Mouse (Mus musculus) hindbrain, embryonic 14.5 days (tissue): ENCODE measurements around the gene Hoxc6. TPM values are rescaled to one million over a fixed set of nuclear protein-coding genes. Genes with fewer than 3 reads are reported as not detected.

Experiments
- ATAC-seq: fragments of 200-750 bp; cut with Nextera tagmentation; 2 replicates; pipeline ENCODE4 v1.8.0; 2017; ENCODE audit warnings: moderate number of reproducible peaks, mild to moderate bottlenecking, moderate TSS enrichment, moderate library complexity; ENCODE audit not compliant: low FRiP score
- DNase-seq: peaks from one replicate; pipeline ENCODE4 v3.0.0-alpha.2; 2015; ENCODE audit warnings: low spot score
- H3K27ac ChIP-seq: fragments of 300-500 bp; sonication (generic); 2 replicates; pipeline ENCODE4 v1.5.1; 2014; ENCODE audit warnings: mild to moderate bottlenecking, moderate library complexity
- H3K27me3 ChIP-seq: fragments of 300-500 bp; sonication (generic); 2 replicates; pipeline ENCODE4 v1.6.1; 2014; ENCODE audit warnings: mild to moderate bottlenecking, low read length, mixed read lengths; ENCODE audit not compliant: control insufficient read depth, insufficient read depth
- H3K36me3 ChIP-seq: fragments of 300-500 bp; sonication (generic); replicated peaks from 2 replicates; pipeline ENCODE4 v1.6.1; 2014; ENCODE audit not compliant: control insufficient read depth, insufficient read depth
- H3K4me1 ChIP-seq: fragments of 300-500 bp; sonication (generic); replicated peaks from 2 replicates; pipeline ENCODE4 v1.6.1; 2014; ENCODE audit warnings: antibody characterized with exemption, low read length, mixed read lengths; ENCODE audit not compliant: control insufficient read depth, insufficient read depth
- H3K4me2 ChIP-seq: fragments of 300-500 bp; sonication (generic); replicated peaks from 2 replicates; pipeline ENCODE4 v1.6.1; 2014; ENCODE audit warnings: mild to moderate bottlenecking, moderate library complexity
- H3K4me3 ChIP-seq: fragments of 300-500 bp; sonication (generic); replicated peaks from 2 replicates; pipeline ENCODE4 v1.5.1; 2014; ENCODE audit warnings: mild to moderate bottlenecking, low read length
- H3K9ac ChIP-seq: fragments of 300-500 bp; sonication (generic); 2 replicates; pipeline ENCODE4 v1.6.1; 2014
- H3K9me3 ChIP-seq: fragments of 300-500 bp; sonication (generic); 2 replicates; pipeline ENCODE4 v1.6.1; 2016; ENCODE audit warnings: low read length; ENCODE audit not compliant: control insufficient read depth
- WGBS: fragments of 180-500 bp; shearing (Covaris S2); extraction: QIAGEN DNeasy Blood & Tissue Kit; methylation state at CpG from one replicate; pipeline ENCODE4 v1.1.7; 2014; 5-methylcytosine and 5-hydroxymethylcytosine counted together
- polyA plus RNA-seq: library from polyadenylated mRNA; unstranded; fragments of >200 nt; fragmentation: Nextera tagmentation; extraction: Ambion mirVana; gene quantifications from 2 replicates; pipeline ENCODE4 v1.2.1, GENCODE M21; 2014

The Hoxc6 gene
- polyA plus RNA-seq, 1 experiment from 2014 or later: 24.8 TPM

DNA sequence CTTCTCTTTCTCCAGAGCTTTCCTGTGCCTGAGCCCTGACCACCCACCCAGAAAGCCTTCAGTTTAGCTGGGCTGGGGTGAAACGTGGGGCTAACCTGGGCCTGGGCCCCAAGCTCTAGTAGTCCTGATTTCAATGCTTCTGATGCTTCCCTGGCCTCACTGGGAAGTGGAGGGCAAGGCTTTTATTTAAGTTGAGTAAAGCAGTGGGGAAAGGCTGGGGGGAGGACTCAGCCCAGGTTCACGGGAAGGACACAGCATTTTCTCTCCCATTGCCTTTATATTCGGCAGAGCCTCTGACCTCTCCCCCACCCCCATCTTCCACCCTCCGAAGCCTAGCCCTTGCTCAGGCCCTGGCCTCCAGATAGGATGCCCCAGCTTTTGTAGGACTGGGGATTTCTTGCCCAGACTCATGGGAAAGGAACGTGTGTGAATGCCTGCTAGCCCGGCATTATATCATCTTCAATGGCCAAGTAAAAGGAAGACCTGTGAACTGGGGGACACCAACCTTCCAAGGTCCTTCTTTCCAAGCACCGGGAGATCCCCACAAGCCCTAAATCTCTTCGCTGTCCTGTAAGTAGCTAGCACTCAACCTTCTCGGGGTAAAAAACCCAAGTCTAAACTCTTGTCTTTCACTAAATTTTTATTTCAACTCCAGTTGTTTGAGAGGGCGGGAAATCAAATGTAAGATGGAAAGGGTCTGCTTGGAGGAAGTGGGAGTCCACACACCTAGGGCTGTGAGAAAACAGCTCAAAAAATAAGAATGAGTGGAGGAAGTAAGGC is 40.8 kb downstream of the Hoxc6 start:
- WGBS: 6% methylated on average over 10 of the region's 10 CpGs
- Histone ChIP-seq H3K36me3 (no peaks in the 10 kb centered on the region), H3K4me1 (peaks cover 15% of the 10 kb centered on the region), H3K9ac (peak overlapping the region; percentile 76), H3K27me3 (peaks cover 94% of the 10 kb centered on the region), H3K4me2 (peak overlapping the region; percentile 50), H3K9me3 (no peaks in the 10 kb centered on the region), H3K27ac (peak overlapping the region; percentile 79), H3K4me3 (peak overlapping the region; percentile 46)
- DNase-seq: no peak
- ATAC-seq: no peak

DNA sequence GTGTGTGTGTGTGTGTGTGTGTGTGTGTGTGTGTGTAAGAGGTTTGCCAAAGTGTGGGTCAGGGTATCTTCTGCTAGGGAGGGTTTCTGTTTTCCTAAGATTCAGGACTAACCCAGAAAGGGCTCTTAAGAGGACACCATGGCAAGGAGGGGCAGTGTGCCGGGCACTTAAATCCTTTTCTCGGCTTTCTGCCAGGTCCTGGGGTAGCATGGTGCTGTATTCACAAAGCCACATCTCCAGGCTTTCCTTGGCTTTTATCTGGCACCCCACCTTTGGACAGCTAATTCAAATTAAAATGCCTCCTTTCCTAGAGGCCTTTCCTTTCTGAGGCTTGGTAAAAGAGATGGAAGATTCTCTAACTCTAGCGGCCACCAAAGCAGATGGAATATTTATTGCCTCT is 41.6 kb downstream of the Hoxc6 start:
- Histone ChIP-seq H3K9me3 (no peaks in the 10 kb centered on the region), H3K4me1 (peaks cover 15% of the 10 kb centered on the region), H3K4me2 (peak overlapping the region; percentile 50), H3K36me3 (no peaks in the 10 kb centered on the region), H3K27me3 (peaks cover 94% of the 10 kb centered on the region), H3K27ac (peak overlapping the region; percentile 79), H3K4me3 (peak overlapping the region; percentile 46), H3K9ac (peak overlapping the region; percentile 76)
- no peak for ATAC-seq
- WGBS: 3% methylated on average over 3 of the region's 3 CpGs
- DNase-seq: no peak

DNA sequence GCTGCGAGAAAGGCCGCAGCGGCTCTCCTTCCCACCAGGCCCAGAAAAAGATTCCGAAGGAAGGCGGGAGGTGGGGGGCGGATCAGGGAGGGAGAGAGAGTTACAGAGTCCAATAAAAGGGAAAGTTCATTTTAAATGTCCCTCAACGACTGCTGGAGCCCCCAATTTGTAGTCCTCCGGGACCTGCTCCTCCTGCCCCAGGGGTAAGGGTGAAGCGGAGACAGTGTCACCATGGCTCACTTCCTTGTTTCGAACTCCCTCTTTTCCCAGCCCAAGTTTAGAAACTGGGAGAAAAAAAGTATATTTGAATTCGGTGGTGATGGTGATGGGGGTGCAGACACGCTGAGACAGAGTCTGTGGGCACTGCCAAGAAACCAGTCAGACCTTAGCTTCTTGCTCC is 42.5 kb downstream of the Hoxc6 start:
- DNase-seq (no peak), ATAC-seq (no peak)
- Histone ChIP-seq H3K27ac (peak overlapping the region; percentile 79), H3K4me3 (peak overlapping the region; percentile 46), H3K4me1 (peaks cover 15% of the 10 kb centered on the region), H3K9me3 (no peaks in the 10 kb centered on the region), H3K36me3 (no peaks in the 10 kb centered on the region), H3K27me3 (peaks cover 96% of the 10 kb centered on the region), H3K4me2 (peak overlapping the region; percentile 50), H3K9ac (peak overlapping the region; percentile 76)
- WGBS: 6% methylated on average over 11 of the region's 12 CpGs

DNA sequence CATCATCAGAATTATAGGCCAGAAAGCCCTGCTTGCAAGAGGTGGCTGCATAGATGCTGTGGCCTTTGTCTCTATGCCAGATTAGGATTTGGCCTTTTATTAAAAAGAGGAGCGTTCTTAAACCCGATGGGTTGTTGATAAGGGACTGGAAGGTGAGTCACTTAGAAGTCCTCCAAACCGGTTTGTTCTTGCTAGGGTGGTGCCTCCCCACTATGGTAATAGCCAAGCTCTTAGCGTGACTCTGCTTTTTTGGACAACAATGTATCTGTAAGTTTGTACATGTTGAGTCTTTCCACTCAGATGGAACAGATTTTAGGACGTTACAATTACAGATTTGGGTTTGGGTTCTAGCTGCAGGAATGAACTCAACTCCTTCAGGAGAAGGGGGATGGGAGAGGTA is 43.6 kb downstream of the Hoxc6 start:
- ATAC-seq: no peak
- H3K27me3 ChIP-seq: peaks cover 96% of the 10 kb centered on the region
- peak overlapping the region; percentile 50 for H3K4me2 ChIP-seq
- DNase-seq: no peak
- H3K27ac ChIP-seq: peak overlapping the region; percentile 79; the same call in 1 of the 2 replicates
- peak overlapping the region; percentile 46 for H3K4me3 ChIP-seq
- 0 out of 2 replicates have a peak overlapping the region, but pooled peaks have one; percentile 76 for H3K9ac ChIP-seq
- peaks cover 15% of the 10 kb centered on the region for H3K4me1 ChIP-seq
- no peaks in the 10 kb centered on the region for H3K36me3 ChIP-seq
- no peaks in the 10 kb centered on the region for H3K9me3 ChIP-seq
- WGBS: 13% methylated on average over 5 of the region's 5 CpGs

DNA sequence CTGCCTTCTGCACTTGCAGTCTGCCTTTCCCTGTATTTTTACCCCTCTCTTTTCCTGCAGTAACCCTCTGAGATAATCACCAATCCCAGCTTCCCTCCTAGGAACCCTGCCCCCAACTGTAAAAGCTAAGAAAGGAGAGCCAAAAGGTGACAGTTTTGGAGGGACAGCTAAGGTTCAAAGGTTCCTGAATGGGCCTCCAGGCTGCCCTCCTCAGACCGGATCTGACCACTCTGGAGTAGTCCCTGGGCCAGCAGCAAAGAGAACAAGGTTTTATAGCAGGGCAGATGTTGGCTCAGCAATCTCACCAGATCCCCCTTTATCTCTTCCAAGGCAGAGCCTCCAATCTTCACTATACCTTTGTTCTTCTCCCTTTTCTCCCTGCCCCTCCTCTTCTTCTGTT is 44.2 kb downstream of the Hoxc6 start:
- DNase-seq (no peak), ATAC-seq (0 out of 2 replicates have a peak, but pooled peaks have one; percentile 21)
- Histone ChIP-seq H3K27me3 (peaks cover 95% of the 10 kb centered on the region), H3K36me3 (no peaks in the 10 kb centered on the region), H3K4me3 (no peak overlapping the region), H3K4me2 (peak overlapping the region; percentile 50), H3K4me1 (peaks cover 15% of the 10 kb centered on the region), H3K9ac (0 out of 2 replicates have a peak overlapping the region, but pooled peaks have one; percentile 76), H3K27ac (peak overlapping the region; percentile 45; the same call in 1 of the 2 replicates), H3K9me3 (no peaks in the 10 kb centered on the region)
- whole genome bisulfite sequencing: 23% methylated on average over 1 of the region's 1 CpGs

DNA sequence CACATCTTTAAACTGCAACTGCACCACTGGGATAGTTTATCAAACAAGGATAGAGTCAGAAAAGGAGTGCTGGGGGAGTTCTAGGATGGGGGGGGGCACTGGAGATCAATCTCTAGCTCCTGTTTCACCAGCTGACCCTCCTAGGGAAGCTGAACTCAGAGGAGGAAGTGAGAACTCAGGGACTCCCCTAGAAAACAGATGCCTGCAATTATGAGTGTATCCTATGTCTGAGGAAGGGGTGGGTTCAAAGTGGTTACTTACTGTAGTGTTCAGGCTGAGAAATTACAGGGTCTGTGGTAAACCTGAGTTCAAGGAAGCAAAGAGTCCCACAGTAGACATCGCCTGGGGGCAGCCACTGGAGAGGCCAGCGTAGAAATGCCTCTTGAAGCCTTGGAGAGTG is 53.6 kb downstream of the Hoxc6 start:
- no peak for ATAC-seq
- no peaks in the 10 kb centered on the region for H3K9me3 ChIP-seq
- no peak overlapping the region for H3K4me3 ChIP-seq
- H3K36me3 ChIP-seq: no peaks in the 10 kb centered on the region
- H3K4me2 ChIP-seq: no peak overlapping the region
- no peak overlapping the region for H3K27ac ChIP-seq
- peaks cover 93% of the 10 kb centered on the region for H3K27me3 ChIP-seq
- no peak overlapping the region for H3K9ac ChIP-seq
- 82% methylated on average over 2 of the region's 2 CpGs for WGBS
- DNase-seq: no peak
- H3K4me1 ChIP-seq: peaks cover 7% of the 10 kb centered on the region; the same call in 1 of the 2 replicates

DNA sequence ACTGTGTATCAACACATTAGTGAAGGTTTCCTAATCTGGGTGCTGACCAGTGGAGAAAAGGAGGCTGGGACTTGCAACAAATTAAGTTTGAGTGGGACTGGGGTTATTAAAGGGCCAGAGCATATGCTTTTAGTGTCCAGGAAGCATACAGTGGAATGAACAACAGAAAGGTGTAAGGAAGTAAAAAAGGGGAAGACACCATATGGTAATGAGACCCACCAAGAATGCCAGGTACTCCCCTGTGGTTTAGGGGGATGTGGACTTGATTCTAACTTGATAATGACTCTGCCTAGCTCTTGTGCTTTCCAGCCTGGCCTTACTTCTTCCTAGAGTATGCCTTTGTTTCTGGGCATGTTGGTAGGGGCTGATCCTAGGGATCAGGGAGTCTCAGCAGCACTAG is 55.2 kb downstream of the Hoxc6 start:
- Histone ChIP-seq H3K4me3 (no peak overlapping the region), H3K36me3 (no peaks in the 10 kb centered on the region), H3K27me3 (peaks cover 91% of the 10 kb centered on the region), H3K27ac (no peak overlapping the region), H3K9me3 (no peaks in the 10 kb centered on the region), H3K9ac (no peak overlapping the region), H3K4me2 (no peak overlapping the region), H3K4me1 (peaks cover 7% of the 10 kb centered on the region; the same call in 1 of the 2 replicates)
- DNase-seq (no peak), ATAC-seq (no peak)

DNA sequence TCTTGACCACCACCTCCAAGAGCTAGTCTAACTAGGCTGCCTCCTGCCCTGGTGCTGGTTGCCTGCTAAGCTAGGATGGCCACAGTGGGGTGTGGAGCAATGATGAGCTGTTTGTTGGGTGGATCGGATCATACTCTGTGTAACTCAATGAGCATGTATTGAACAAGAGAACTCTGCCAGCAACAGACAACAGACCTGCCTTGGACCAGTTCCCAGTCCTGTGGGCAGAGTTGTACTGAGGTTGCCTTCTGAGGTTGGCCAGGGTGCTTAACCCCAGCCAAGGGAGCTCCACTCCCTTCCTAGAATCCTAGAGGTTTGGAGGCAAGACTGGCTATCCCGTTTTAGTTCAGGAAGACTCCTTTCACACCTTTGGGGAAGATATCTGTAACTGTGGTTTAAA is 58.3 kb downstream of the Hoxc6 start:
- H3K4me1 ChIP-seq: peaks cover 7% of the 10 kb centered on the region; the same call in 1 of the 2 replicates
- H3K36me3 ChIP-seq: no peaks in the 10 kb centered on the region
- no peaks in the 10 kb centered on the region for H3K9me3 ChIP-seq
- DNase-seq (no peak), ATAC-seq (peak; percentile 22; the same call in 1 of the 2 replicates)
- H3K27me3 ChIP-seq: peaks cover 83% of the 10 kb centered on the region
- WGBS: 50% methylated on average over 2 of the region's 2 CpGs
- peak overlapping the region; percentile 43; the same call in 1 of the 2 replicates for H3K9ac ChIP-seq
- peak overlapping the region; percentile 38 for H3K4me2 ChIP-seq
- no peak overlapping the region for H3K4me3 ChIP-seq
- H3K27ac ChIP-seq: peak overlapping the region; percentile 69

DNA sequence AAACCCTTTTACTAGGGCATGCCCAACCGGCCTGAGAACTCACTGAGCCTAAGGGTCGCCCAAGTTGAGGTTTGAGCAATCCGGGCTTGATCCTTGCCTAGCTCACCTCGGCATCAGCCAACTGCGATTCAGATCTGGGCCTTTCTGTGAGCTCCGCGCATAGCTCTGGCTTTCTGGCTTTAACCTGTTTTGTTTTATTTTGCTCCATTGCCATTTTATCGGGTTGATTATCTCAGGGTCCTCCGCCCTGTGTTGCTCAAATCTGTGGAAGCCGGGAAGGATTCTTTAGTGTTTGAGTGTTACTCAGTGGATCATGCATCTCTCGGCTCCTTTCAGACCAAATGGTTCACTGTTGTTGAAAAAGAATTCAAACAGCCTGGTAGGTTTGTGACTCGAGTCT is 60.7 kb downstream of the Hoxc6 start:
- no peak for DNase-seq
- peaks cover 7% of the 10 kb centered on the region; the same call in 1 of the 2 replicates for H3K4me1 ChIP-seq

More for the DNA sequence above, 60.7 kb downstream of the Hoxc6 start:
- Histone ChIP-seq H3K9ac (peak overlapping the region; percentile 67), H3K27ac (peak overlapping the region; percentile 94), H3K36me3 (no peaks in the 10 kb centered on the region), H3K4me2 (peak overlapping the region; percentile 59), H3K9me3 (no peaks in the 10 kb centered on the region), H3K4me3 (peak overlapping the region; percentile 36), H3K27me3 (peaks cover 85% of the 10 kb centered on the region)
- WGBS: 3% methylated on average over 12 of the region's 12 CpGs
- ATAC-seq: no peak
